Mouse (Mus musculus) frontal cortex, postnatal 25 days (tissue): ENCODE results near the gene Msi1.
A peak's percentile ranks its signal among the peaks of the same experiment; 100 is the strongest.

Experiments
- DNase-seq, 2 experiments: peaks; one replicate each; pipeline ENCODE4 v3.0.0; 2022; ENCODE audit warnings: low spot score in 2 of 2

Gene Msi1

DNA sequence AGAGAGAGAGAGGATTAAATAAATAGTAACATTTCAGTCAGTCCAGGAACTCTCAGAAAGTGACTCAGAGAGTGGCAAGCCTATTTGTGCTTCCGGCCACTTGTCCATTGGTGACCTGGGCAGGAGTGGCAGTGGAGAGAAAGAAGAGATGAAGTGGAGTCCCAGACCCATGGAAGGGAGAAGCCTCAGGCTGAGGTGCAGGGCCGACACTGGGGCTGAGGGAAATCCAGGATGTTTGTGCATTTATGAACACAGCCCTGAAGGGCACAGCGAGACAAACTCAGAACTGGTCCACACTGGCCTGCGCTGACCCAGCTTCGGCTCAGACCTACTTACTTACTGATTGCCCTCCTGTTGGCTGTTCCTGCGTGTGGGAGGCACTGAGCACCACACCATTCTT lies 40.4 kb downstream of the Msi1 start:
- no peak for DNase-seq

DNA sequence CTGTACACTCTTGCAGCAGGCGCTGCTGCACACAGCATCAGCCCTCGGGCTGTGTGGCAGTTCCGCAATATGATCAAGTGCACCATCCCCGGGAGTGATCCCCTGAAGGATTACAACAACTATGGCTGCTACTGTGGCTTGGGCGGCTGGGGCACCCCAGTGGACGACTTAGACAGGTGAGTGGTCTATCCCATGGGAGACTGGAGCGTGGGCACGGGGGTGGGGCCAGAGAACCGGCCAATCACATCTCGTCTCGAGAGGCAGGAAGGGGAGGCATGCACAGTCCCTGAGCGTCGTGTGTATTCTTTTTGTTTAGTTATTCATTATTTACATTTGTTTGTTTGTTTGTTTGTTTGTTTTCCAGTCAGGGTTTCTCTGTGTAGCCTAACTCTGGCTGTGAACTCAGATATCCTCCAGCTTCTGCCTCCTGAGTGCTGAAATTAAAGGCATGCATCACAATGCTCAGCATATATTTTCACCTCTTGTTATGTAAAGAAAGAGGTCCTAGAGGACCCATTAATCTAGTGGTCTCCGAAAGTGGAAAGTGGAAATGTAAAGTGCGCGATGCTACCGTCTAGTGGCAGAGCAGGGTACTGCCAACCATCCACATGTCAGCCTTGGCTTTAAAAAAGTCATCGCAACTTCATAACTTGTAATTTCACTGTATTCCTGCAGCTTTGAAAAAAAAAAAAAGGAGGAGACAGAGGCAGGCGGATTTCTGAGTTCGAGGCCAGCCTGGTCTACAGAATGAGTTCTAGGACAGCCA lies 41.5 kb downstream of the Msi1 start:
- peak; percentile 41 to 52 for DNase-seq

DNA sequence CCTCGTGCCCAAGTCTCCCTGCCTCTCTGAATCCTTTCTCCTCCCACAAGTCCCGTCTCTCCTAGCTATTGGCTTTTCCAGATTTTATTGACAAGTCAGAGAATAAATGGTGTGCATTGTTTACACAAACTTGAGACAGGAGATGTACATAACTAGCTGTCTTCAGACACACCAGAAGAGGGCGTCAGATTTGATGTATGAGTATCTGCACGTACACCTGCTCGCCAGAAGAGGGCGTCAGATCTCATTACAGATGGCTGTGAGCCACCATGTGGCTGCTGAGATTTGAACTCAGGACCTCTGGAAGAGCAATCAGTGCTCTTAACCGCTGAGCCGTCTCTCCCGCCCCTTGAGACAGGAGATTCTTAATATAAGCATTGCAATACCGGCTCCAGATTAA lies 43.8 kb downstream of the Msi1 start:
- no peak for DNase-seq

GRCm38 (mm10) chr5:115474174-115474828 lies 44.9 kb downstream of the Msi1 start:
- no peak for DNase-seq

DNA sequence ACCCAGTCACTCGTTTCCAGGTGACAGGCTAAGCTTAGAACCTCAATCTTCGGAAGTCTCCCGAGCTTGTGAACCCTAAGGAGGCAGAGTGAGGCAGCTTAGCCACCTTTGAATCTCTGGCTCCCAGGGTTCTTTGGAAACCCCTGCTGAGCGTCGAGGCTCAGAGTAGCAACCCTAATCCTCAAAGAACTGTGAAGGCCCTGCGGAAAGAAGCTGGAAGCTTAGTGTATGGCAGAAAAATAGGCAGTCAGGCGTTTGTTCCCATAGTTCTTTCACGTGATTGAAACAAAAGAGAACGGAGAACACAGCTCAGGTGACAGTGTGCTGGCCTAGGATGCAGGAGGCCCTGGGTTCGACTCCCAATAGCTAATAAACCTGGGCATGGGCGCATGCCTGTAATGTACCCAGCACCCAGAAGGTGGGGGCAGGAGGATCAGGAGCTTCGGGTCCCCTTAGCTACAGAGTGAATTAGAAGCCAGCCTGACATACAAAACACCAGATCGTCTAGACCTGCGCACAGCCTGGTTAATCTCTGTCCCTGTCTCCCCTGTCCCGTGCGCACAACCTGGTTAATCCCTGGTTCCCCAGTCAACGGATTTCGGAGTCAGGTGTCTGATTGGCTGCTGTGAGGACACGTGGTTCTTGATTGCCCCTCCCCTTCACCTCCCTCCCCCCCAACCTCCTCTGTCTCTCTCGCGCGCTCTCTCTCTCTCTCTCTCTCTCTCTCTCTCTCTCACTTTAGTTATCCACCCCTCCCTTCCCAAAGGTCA lies 46.1 kb downstream of the Msi1 start:
- DNase-seq, result no peak

GRCm38 (mm10) chr5:115476107-115476727 lies 46.8 kb downstream of the Msi1 start:
- DNase-seq, result no peak

DNA sequence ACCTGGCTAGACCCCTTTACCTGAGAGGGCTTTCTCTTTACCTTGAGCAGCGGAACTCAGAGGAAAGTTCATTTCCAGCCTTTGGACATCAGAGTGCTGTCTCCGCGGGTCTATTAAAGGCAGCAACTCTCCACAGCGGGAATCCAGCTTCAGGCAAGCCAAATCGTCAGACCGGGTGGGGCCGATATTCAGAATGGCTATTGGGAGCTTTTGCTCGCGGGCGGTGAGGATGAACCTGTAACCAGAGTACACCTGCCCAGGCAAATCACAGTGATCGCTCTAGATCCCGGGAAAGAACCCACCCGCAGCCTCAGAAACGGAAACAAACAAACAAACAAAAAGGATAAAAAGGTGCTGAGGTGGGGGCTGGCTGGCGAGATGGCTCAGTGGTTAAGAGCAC lies 50.2 kb downstream of the Msi1 start:
- no peak for DNase-seq

- DNase-seq, result no peak
Observed at GRCm38 (mm10) chr5:115480101-115480500, 50.7 kb downstream of the Msi1 start.

- no peak for DNase-seq
Observed at GRCm38 (mm10) chr5:115482390-115483265, 53.2 kb downstream of the Msi1 start.

DNA sequence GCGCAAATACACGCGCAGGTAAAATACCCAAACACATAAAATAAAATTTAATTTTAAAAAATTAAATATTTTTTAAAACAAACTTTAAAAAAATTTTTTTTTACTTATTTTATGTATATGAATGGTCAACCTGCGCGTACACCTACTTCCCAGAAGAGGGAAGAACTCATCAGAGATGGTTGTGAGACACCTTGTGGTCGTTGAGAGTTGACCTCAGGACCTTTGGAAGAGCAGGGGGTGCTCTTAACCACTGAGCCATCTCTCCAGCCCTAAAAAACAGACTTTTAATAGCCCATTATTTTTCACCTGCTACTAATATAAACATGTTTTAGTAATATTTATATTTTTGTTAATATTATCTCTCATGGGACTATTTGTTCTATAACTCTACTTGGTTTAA lies 54.0 kb downstream of the Msi1 start:
- no peak for DNase-seq

DNA sequence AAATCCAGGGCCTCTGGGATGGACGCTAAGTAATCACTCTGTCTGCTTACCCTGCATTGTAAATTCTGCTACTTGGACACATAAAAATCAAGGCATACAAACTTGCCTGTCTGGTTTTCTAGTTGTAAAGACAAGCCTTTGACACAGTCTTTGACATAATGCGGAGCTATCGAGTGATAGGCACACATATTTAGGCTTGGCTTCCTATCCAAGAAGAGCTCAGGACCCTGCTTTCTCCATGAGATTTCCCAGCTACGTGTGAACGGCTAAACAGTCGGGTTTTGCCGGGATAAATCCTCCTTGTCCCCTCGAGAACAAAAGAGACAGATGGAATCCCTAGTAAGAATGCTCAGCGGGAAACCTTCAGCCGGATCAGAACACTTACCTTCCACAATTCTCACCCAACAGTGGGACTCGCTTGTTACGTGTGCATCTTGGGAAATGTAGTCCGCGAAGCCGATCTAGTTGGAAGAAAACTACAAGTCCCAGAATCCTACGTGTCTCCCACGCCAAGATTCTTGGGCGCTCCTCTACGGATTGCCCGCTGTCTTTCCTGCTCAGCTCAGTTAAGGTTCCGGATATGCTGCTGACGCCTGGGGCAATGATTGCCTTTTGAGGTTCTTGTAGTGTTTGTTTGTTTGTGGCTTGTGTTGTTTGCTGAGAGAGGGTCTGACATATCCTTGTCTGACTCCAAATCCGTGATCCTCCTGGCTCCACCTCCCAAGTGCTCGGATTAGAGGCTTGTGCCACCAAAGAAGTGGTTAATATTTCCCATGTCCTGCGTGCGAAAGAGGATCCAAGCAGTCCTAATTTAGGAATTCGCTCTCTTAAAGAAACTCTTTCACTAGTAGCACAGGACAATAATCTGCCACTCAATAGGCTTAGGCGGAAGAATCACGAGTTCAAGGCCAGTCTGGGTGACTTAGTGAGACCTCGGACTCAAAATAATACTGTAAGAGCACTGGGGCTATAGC lies 54.8 kb downstream of the Msi1 start, which contains the start of gene Sirt4:
Sirt4 (minus strand) TSS at position 779 of the 974 bp plus-strand sequence.
- DNase-seq, result peak; percentile 42 to 74

- DNase-seq, result no peak
Observed at GRCm38 (mm10) chr5:115484996-115485395, 55.6 kb downstream of the Msi1 start.

DNA sequence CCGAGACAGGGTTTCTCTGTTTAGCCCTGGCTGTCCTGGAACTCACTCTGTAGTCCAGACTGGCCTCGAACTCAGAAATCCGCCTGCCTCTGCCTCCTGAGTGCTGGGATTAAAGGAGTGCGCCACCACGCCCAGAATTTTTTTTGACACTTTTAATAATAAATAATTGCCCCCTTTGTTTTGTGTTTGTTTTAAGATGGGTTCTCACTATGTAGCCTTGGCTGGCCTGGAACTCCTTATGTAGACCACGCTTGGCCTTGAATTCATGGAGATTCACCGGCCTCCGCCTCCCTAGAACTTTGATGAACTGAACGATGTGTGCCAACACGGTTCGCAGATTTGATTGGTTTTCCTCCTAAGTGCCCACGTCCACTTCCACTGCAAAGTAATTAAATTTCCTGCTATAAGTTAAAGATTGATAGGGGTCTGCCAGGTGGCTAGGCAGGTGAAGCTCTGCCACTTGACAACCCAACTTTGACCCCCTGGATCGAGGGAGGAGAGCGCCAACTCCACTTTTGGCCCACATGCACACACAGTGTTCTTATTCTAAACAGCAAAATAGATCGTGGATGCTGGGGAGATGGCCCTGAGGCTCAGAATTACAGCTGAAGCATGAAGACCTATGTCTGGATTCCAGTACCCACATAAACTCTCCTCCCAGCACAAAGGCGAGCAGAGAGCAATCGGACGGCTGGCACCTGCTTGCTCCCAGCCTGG lies 56.2 kb downstream of the Msi1 start:
- DNase-seq, result no peak

DNA sequence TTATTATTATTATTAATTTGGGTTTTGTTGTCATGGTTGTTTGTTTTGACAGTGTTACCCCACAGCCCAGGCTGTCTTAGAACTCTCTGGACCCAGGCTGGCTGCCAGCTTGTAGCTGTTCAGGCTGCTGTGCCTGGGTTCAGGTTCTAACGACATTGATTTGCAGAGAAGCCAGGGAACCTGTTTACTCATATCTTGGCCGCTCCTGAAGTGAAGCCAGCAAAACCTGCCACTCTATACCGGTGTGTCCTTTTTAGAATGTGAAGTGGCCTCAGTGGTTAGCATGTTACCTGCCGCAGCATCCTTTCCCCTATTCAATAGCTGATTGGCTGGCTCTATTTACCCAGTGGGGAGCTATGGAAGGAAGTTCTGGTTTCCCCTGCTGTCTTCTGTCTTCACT lies 57.3 kb downstream of the Msi1 start:
- no peak for DNase-seq

GRCm38 (mm10) chr5:115487353-115487752 lies 58.0 kb downstream of the Msi1 start:
- no peak for DNase-seq

DNA sequence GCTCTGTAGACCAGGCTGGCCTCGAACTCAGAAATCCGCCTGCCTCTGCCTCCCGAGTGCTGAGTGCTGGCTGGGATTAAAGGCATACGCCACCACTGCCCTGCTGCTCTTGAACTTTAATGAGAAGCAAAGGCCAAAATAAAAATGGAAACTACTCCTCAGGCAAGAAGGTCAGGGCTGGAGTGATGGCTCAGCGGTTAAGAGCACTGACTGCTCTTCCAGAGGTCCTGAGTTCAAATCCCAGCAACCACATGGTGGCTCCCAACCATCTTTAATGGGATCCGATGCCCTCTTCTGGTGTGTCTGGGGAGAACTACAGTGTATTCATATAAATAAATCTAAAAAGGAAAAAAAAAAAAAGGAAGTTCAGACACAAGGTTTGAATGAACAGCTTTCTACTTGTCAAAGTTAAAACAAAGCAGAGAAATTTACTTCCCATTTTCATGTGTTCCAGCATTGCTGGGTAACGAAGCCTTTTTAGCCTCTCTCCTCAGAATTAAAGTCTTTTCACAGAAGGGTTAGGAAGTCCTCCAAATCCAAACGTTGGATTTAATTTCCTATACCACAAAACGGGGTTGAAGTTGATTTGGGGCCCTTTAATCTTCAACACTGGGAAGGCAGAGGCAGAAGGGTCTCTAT lies 58.7 kb downstream of the Msi1 start:
- DNase-seq, result no peak

DNA sequence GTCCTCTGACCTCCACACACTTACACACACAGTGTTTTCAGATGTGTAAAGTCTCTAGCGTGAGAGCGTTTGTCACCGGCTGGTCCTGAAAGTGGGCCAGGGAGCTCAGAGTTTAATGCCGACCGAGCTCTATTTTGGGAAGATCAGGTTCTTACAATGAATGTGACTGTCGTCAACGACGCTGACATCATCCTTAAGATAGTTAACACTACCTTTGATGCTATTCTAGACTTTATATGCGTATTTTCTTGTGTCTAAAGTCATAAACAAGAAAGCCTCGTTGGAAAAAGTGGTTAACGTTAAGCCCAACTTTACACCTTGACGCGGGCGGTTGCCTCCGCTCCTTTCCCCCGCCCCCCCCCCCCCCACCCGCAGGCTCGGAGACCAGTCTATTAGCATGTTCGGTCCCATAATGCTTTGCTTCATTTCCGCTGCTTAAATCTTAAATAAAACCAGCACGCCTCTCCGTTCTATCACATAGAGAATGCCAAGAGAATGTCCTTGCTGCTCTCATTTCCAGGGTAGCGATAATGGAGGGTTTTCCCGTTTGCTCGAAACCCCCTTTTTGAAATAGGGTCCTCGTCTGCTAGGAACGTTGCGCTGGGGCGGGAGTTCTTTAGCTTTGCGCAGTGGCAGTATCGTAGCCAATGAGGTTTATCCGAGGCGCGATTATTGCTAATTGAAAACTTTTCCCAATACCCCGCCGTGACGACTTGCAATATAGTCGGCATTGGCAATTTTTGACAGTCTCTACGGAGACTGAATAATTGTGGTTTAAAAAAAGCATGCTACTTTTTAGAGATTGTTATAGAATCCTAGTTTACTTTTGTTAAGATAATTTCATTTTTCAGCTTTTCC lies 59.7 kb downstream of the Msi1 start:
- DNase-seq, result peak; percentile 69 to 74
